Mouse (Mus musculus): ENCODE results near the gene Cysltr2. TPM values are rescaled to one million over a fixed set of nuclear protein-coding genes. Genes with fewer than 3 reads are reported as not detected.

Gene Cysltr2
- not detected in 2 replicates for polyA plus RNA-seq (2015; fragmentation: Nextera tagmentation; extraction: Ambion mirVana)

- no peaks in the 10 kb centered on the region for H3K27me3 ChIP-seq
- H3K4me2 ChIP-seq, result no peak within 1 kb of the TSS
- no peak within 1 kb of the TSS for H3K9ac ChIP-seq
- no peaks in the 10 kb centered on the region for H3K4me1 ChIP-seq
- H3K36me3 ChIP-seq (ENCODE audit: poor library complexity, severe bottlenecking), result no peaks in the 10 kb centered on the region
- H3K4me3 ChIP-seq, result no peak within 1 kb of the TSS
- WGBS, result 61% methylated on average over 6 of the region's 6 CpGs
- H3K27ac ChIP-seq, result no peak within 1 kb of the TSS
- no peaks in the 10 kb centered on the region for H3K9me3 ChIP-seq (replicated peaks)
- no peak for ATAC-seq
These were observed at the start of gene Cysltr2 for GRCm38 (mm10) chr14:73048937-73049336. Gene Cysltr2, minus strand, starts transcription at chr14:73049114.

DNA sequence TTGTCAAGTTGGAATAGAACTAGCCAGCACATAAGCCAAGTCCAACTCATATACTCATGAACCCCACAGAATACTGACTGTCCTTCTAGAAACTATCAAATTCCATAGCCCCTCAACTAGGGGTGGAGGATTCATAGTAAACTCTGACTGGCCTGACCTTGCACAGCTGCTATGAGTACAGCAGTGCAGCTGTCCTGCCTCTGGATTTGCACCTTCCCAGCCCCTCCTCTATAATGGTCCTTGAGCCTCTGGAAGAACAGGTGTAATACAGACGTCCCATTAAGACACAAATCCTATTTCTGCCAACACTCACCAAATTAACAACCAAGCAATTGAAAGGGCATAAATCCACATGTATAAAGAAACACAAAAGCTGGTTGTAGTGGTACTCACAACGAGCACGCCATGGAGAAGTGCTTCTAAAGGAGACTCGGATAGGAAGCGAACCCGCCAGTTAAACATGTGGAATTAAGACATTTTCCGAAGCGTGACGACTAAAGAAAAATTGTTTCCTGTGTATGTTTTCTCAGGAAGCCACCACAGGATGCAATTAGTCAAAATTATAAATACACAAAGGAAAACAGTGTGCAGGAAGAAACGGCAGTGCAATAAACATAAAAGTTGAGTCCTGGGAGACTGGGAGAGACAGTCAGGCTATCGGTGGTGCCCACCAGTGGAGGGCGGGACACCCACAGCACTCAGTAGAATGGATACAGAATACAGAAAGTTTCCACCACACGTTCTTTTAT lies 46.1 kb upstream of the Cysltr2 start:
- no peaks in the 10 kb centered on the region for H3K4me1 ChIP-seq
- ATAC-seq, result no peak
- H3K36me3 ChIP-seq (ENCODE audit: poor library complexity, severe bottlenecking), result no peaks in the 10 kb centered on the region
- WGBS, result 76% methylated on average over 13 of the region's 13 CpGs
- no peak overlapping the region for H3K9ac ChIP-seq
- no peak overlapping the region for H3K4me2 ChIP-seq
- no peak overlapping the region for H3K27ac ChIP-seq
- no peaks in the 10 kb centered on the region for H3K27me3 ChIP-seq
- H3K9me3 ChIP-seq (replicated peaks), result no peaks in the 10 kb centered on the region
- no peak overlapping the region for H3K4me3 ChIP-seq

- ATAC-seq, result no peak
- Histone ChIP-seq H3K27me3 (no peaks in the 10 kb centered on the region), H3K27ac (no peak overlapping the region), H3K9ac (no peak overlapping the region), H3K4me1 (no peaks in the 10 kb centered on the region), H3K4me2 (no peak overlapping the region), H3K4me3 (no peak overlapping the region), H3K36me3 (ENCODE audit: poor library complexity, severe bottlenecking) (no peaks in the 10 kb centered on the region), H3K9me3 (replicated peaks) (no peaks in the 10 kb centered on the region)
- WGBS, result 91% methylated on average over 3 of the region's 3 CpGs
These were observed 44.0 kb upstream of the Cysltr2 start for GRCm38 (mm10) chr14:73092871-73093270.

DNA sequence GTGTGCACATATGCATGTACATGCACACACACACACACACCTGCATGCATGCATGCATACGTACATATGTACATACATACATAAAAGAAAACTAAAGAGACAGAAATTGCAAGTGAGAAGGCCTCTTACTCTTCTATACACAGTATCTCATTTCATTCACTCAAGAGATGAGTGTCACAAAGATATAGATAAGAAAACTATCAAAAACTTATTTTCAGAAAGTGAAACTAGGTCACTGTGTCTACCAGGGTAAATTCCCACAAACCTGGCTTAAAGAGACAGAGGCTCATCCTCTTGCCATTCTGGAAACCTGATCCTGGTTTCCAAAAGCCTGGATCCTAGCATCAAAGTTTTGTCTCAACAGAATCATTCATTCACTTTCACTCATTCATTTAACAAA lies 39.3 kb upstream of the Cysltr2 start:
- no peak overlapping the region for H3K4me2 ChIP-seq
- no peak overlapping the region for H3K9ac ChIP-seq
- no peaks in the 10 kb centered on the region for H3K36me3 ChIP-seq (ENCODE audit: poor library complexity, severe bottlenecking)
- no peaks in the 10 kb centered on the region for H3K27me3 ChIP-seq
- H3K9me3 ChIP-seq (replicated peaks), result no peaks in the 10 kb centered on the region
- no peaks in the 10 kb centered on the region for H3K4me1 ChIP-seq
- no peak for ATAC-seq
- H3K4me3 ChIP-seq, result no peak overlapping the region
- no peak overlapping the region for H3K27ac ChIP-seq
- WGBS, result 95% methylated on average over 1 of the region's 1 CpGs

DNA sequence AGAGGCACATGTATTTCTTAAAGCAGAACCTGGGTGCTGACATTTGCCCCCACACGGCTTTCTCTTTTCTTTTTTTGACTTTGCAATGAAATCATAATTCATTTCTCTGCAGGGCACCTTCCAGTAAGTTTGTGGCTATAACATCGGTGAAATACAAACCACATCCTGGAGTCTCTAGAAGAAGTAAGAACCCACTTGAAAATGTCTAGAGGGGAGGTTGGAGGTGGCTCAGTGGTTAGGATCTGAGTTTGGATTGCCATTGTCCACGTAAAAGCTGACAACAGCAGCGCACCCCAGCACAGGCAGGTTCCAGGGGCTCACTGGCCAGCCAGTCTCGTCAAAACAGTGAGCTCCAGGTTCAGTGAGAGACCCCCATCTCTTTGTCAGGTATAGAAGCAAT lies 38.8 kb upstream of the Cysltr2 start:
- no peaks in the 10 kb centered on the region for H3K27me3 ChIP-seq
- no peak for ATAC-seq
- H3K27ac ChIP-seq, result no peak overlapping the region
- H3K4me2 ChIP-seq, result no peak overlapping the region
- no peaks in the 10 kb centered on the region for H3K9me3 ChIP-seq (replicated peaks)
- H3K4me1 ChIP-seq, result no peaks in the 10 kb centered on the region
- 90% methylated on average over 5 of the region's 5 CpGs for WGBS
- no peak overlapping the region for H3K9ac ChIP-seq
- no peak overlapping the region for H3K4me3 ChIP-seq
- no peaks in the 10 kb centered on the region for H3K36me3 ChIP-seq (ENCODE audit: poor library complexity, severe bottlenecking)

DNA sequence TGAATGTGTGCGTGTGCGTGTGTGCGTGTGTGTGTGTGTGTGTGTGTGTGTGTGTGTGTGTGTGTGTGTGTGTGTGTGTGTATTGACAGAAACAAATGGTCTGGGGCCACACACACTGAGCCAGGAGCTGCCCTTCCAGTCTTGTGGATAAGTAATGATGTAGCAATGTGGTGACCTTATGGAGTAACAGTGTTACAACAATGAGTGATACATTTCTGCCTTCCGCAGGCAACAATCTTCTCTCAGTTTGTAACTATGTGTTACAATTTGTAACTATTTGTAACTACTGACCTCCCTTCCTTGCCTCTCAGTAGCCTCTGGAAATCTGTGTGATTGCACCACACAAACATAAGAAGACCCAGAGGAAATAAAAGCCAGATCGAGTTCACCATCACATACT lies 38.3 kb upstream of the Cysltr2 start:
- no peak overlapping the region for H3K9ac ChIP-seq
- no peak overlapping the region for H3K27ac ChIP-seq
- H3K36me3 ChIP-seq (ENCODE audit: poor library complexity, severe bottlenecking), result no peaks in the 10 kb centered on the region
- no peak overlapping the region for H3K4me3 ChIP-seq
- H3K9me3 ChIP-seq (replicated peaks), result no peaks in the 10 kb centered on the region
- no peak for ATAC-seq
- H3K27me3 ChIP-seq, result no peaks in the 10 kb centered on the region
- H3K4me1 ChIP-seq, result no peaks in the 10 kb centered on the region
- H3K4me2 ChIP-seq, result no peak overlapping the region
- WGBS, result 74% methylated on average over 5 of the region's 5 CpGs

- no peak overlapping the region for H3K4me2 ChIP-seq
- H3K9ac ChIP-seq, result no peak overlapping the region
- no peak overlapping the region for H3K4me3 ChIP-seq
- no peak overlapping the region for H3K27ac ChIP-seq
- no peaks in the 10 kb centered on the region for H3K4me1 ChIP-seq
- WGBS, result 59% methylated on average over 3 of the region's 3 CpGs
- no peaks in the 10 kb centered on the region for H3K9me3 ChIP-seq (replicated peaks)
- no peaks in the 10 kb centered on the region for H3K36me3 ChIP-seq (ENCODE audit: poor library complexity, severe bottlenecking)
- ATAC-seq, result no peak
- no peaks in the 10 kb centered on the region for H3K27me3 ChIP-seq
These were observed 37.5 kb upstream of the Cysltr2 start for GRCm38 (mm10) chr14:73086425-73086824.

GRCm38 (mm10) chr14:73083563-73083962 lies 34.6 kb upstream of the Cysltr2 start:
- Histone ChIP-seq H3K9ac (no peak overlapping the region), H3K9me3 (replicated peaks) (no peaks in the 10 kb centered on the region)
- WGBS, result 87% methylated on average over 2 of the region's 2 CpGs

DNA sequence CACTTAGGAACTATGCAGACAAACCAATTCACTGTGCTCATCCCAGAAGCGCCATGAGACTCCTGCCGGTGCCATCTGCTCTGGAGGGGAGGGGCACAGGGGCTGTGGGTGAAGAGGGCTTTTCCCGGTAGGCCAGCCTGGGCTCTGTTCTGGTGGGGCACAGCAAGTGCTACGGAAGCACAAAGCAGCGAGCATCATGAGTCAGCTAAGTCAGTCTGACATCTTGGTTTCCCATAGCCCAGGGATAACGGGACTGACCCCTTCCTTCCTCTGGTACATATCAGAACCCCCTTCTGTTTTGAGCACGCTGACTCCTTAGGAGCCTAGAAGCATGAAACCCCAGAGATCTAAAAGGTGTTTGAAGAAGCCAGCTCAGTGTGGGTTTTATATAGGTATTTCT lies 15.5 kb upstream of the Cysltr2 start:
- Histone ChIP-seq H3K4me1 (no peaks in the 10 kb centered on the region), H3K27ac (no peak overlapping the region), H3K9me3 (replicated peaks) (no peaks in the 10 kb centered on the region), H3K27me3 (no peaks in the 10 kb centered on the region), H3K4me3 (no peak overlapping the region), H3K4me2 (no peak overlapping the region), H3K9ac (no peak overlapping the region), H3K36me3 (ENCODE audit: poor library complexity, severe bottlenecking) (no peaks in the 10 kb centered on the region)
- 82% methylated on average over 7 of the region's 7 CpGs for WGBS
- no peak for ATAC-seq

More at GRCm38 (mm10) chr14:73083563-73083962, 34.6 kb upstream of the Cysltr2 start:
- Histone ChIP-seq H3K36me3 (ENCODE audit: poor library complexity, severe bottlenecking) (no peaks in the 10 kb centered on the region), H3K4me3 (no peak overlapping the region), H3K27ac (no peak overlapping the region), H3K27me3 (no peaks in the 10 kb centered on the region), H3K4me2 (no peak overlapping the region), H3K4me1 (no peaks in the 10 kb centered on the region)
- no peak for ATAC-seq

GRCm38 (mm10) chr14:73058755-73059154 lies 9.8 kb upstream of the Cysltr2 start:
- WGBS, result 89% methylated on average over 2 of the region's 2 CpGs
- no peak overlapping the region for H3K4me2 ChIP-seq
- no peaks in the 10 kb centered on the region for H3K27me3 ChIP-seq
- no peaks in the 10 kb centered on the region for H3K4me1 ChIP-seq
- H3K4me3 ChIP-seq, result no peak overlapping the region
- no peak for ATAC-seq
- H3K9me3 ChIP-seq (replicated peaks), result no peaks in the 10 kb centered on the region
- H3K27ac ChIP-seq, result no peak overlapping the region
- no peak overlapping the region for H3K9ac ChIP-seq
- no peaks in the 10 kb centered on the region for H3K36me3 ChIP-seq (ENCODE audit: poor library complexity, severe bottlenecking)

GRCm38 (mm10) chr14:73057764-73058163 lies 8.8 kb upstream of the Cysltr2 start:
- Histone ChIP-seq H3K36me3 (ENCODE audit: poor library complexity, severe bottlenecking) (no peaks in the 10 kb centered on the region), H3K4me2 (no peak overlapping the region), H3K27me3 (no peaks in the 10 kb centered on the region), H3K9me3 (replicated peaks) (no peaks in the 10 kb centered on the region), H3K4me1 (no peaks in the 10 kb centered on the region), H3K9ac (no peak overlapping the region), H3K4me3 (no peak overlapping the region), H3K27ac (no peak overlapping the region)
- 77% methylated on average over 10 of the region's 10 CpGs for WGBS
- no peak for ATAC-seq

DNA sequence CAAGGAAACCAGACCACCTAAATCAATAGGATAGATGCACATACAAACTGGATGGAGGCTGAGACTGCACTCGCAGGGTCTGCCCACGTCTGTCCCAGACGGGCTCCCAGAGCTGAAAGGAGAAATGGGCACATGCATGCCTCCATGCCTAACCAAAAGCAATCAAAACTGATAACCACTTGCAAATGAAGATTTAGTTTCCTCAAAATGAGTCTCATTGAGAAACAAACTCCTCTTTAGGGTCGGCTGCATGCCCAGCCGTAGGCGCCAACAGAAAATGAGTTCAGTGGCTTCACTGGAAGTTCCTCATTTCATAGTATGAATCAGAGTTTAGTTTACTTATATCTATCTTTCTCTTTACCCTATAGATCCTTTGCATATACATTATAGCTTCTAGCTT lies 7.9 kb upstream of the Cysltr2 start:
- H3K36me3 ChIP-seq (ENCODE audit: poor library complexity, severe bottlenecking), result no peaks in the 10 kb centered on the region
- no peak overlapping the region for H3K9ac ChIP-seq
- H3K4me1 ChIP-seq, result no peaks in the 10 kb centered on the region
- H3K4me3 ChIP-seq, result no peak overlapping the region
- ATAC-seq, result no peak
- H3K27ac ChIP-seq, result no peak overlapping the region
- no peaks in the 10 kb centered on the region for H3K9me3 ChIP-seq (replicated peaks)
- WGBS, result 96% methylated on average over 6 of the region's 6 CpGs
- H3K27me3 ChIP-seq, result no peaks in the 10 kb centered on the region
- H3K4me2 ChIP-seq, result no peak overlapping the region
